Mouse (Mus musculus) E14TG2a.4 (cell line): ENCODE measurements at regions not wholly inside any gene's neighbourhood (a gene's known extent, or its start where the extent isn't known, plus 50 kb on each side); places are given as distances from the start of the nearest gene placed in this dataset.

Experiments
- CTCF ChIP-seq: conservative IDR thresholded peaks from 2 replicates; pipeline ENCODE4 v1.5.1; 2014; ENCODE audit warnings: low read length
- NANOG ChIP-seq: IDR thresholded peaks from 2 replicates; pipeline ENCODE4 v1.6.1; 2014; ENCODE audit warnings: borderline replicate concordance, low read length, mixed read lengths
- POU5F1 ChIP-seq: IDR thresholded peaks from 2 replicates; pipeline ENCODE4 v1.6.1; 2014; ENCODE audit warnings: low read length, borderline replicate concordance

DNA sequence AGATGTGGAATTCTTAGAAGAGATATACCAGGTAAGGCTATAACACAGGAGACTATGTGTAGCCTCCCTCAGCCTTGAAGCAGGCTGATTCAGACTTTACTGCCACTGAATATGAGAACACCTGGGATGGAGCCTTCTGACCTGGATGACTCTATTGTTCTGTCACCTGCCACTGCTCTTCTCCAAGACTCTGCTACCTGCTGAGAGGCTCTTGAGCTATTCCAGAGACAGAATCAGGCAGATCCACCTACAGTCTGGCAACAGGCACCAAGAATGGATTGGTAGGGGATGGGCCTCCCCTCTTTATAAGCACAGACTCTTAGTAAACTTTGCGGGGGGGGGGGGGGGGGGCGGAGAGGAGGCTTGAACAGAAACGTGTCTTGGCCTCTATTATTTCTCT lies 970.5 kb upstream of the Pot1a start:
- TF ChIP-seq CTCF, result no peak
- TF ChIP-seq NANOG, result no peak
- TF ChIP-seq POU5F1, result no peak
